Mouse (Mus musculus) MEL (cell line): Measurements from ENCODE around the gene Gbp2b. TPM values are rescaled to one million over a fixed set of nuclear protein-coding genes. Genes with fewer than 3 reads are reported as not detected.
A peak's percentile ranks its signal among the peaks of the same experiment; 100 is the strongest.

Experiments
- DNase-seq: peaks from one replicate; pipeline ENCODE4 v3.0.0; 2011; ENCODE audit warnings: low read depth, low spot score
- H3K27ac ChIP-seq: 2 replicates; pipeline ENCODE4 v1.5.1; 2012; ENCODE audit warnings: low read depth, mild to moderate bottlenecking, control low read depth, low read length, moderate library complexity; ENCODE audit not compliant: control insufficient read depth
- H3K27me3 ChIP-seq, 2 experiments: fragments of 150-350 bp in 1 of 2; sonication (generic) in 1 of 2; 2 replicates each; pipeline ENCODE4 v1.6.1; 2012; ENCODE audit warnings: low read length in 2 of 2, mild to moderate bottlenecking in 2 of 2, improper control_type of control experiment in 1 of 2, moderate library complexity in 1 of 2; ENCODE audit not compliant: insufficient read depth in 2 of 2, control insufficient read depth in 1 of 2
- H3K36me3 ChIP-seq, 2 experiments: 2 replicates each; pipeline ENCODE4 v1.6.1; 2012 to 2014; ENCODE audit warnings: low read length in 2 of 2, improper control_type of control experiment in 1 of 2, inconsistent platforms in 1 of 2, mild to moderate bottlenecking in 1 of 2; ENCODE audit not compliant: insufficient read depth in 2 of 2, control insufficient read depth in 1 of 2
- H3K4me1 ChIP-seq, 2 experiments: fragments of 150-350 bp in 1 of 2; sonication (generic) in 1 of 2; 2 replicates each; pipeline ENCODE4 v1.6.1; 2012; ENCODE audit warnings: low read length in 2 of 2, improper control_type of control experiment in 1 of 2, mild to moderate bottlenecking in 1 of 2; ENCODE audit not compliant: insufficient read depth in 2 of 2, control insufficient read depth in 1 of 2
- H3K4me3 ChIP-seq, 2 experiments: fragments of 150-350 bp in 1 of 2; sonication (generic) in 1 of 2; 2 replicates each; pipeline ENCODE4 v1.5.1; 2012; ENCODE audit warnings: low read depth in 2 of 2, low read length in 2 of 2, mild to moderate bottlenecking in 2 of 2, moderate library complexity in 2 of 2, control low read depth in 1 of 2, improper control_type of control experiment in 1 of 2; ENCODE audit not compliant: control insufficient read depth in 1 of 2, insufficient read depth in 1 of 2
- H3K79me2 ChIP-seq: 2 replicates; pipeline ENCODE4 v1.6.1; 2012; ENCODE audit warnings: mild to moderate bottlenecking, low read length, moderate library complexity; ENCODE audit not compliant: control insufficient read depth, poor library complexity, insufficient read depth
- H3K9ac ChIP-seq: 2 replicates; pipeline ENCODE4 v1.6.1; 2012; ENCODE audit warnings: low read depth, mild to moderate bottlenecking, control low read depth, low read length, moderate library complexity; ENCODE audit not compliant: control insufficient read depth, poor library complexity, severe bottlenecking
- H3K9me3 ChIP-seq: fragments of 150-350 bp; sonication (generic); replicated peaks from 2 replicates; pipeline ENCODE4 v1.6.1; 2012; ENCODE audit warnings: mild to moderate bottlenecking, low read length, improper control_type of control experiment, moderate library complexity; ENCODE audit not compliant: insufficient read depth
- BHLHE40 ChIP-seq: IDR thresholded peaks from 2 replicates; pipeline ENCODE4 v1.6.1; 2012; ENCODE audit warnings: low read depth, mild to moderate bottlenecking, inconsistent platforms, low read length, improper control_type of control experiment, borderline replicate concordance
- CHD2 ChIP-seq: IDR thresholded peaks from 2 replicates; pipeline ENCODE4 v1.6.1; 2011; ENCODE audit warnings: low read length, improper control_type of control experiment
- CTCF ChIP-seq, 3 experiments: IDR thresholded peaks in 2 of 3; conservative IDR thresholded peaks in 1 of 3; 2 replicates each; pipeline ENCODE4 v1.5.1; 2011 to 2012; ENCODE audit warnings: low read length in 3 of 3, low read depth in 2 of 3, mild to moderate bottlenecking in 2 of 3, improper control_type of control experiment in 1 of 3, inconsistent platforms in 1 of 3, mixed read lengths in 1 of 3, moderate library complexity in 1 of 3; ENCODE audit not compliant: control insufficient read depth in 1 of 3, insufficient read depth in 1 of 3, poor library complexity in 1 of 3, severe bottlenecking in 1 of 3
- E2F4 ChIP-seq: IDR thresholded peaks from 2 replicates; pipeline ENCODE4 v1.6.1; 2011; ENCODE audit warnings: low read depth, low read length, improper control_type of control experiment, borderline replicate concordance
- ELF1 ChIP-seq: IDR thresholded peaks from 2 replicates; pipeline ENCODE4 v1.6.1; 2014; ENCODE audit warnings: low read depth, mild to moderate bottlenecking, inconsistent platforms, low read length, improper control_type of control experiment, moderate library complexity
- EP300 ChIP-seq, 2 experiments: IDR thresholded peaks; 2 replicates each; pipeline ENCODE4 v1.6.1; 2011; ENCODE audit warnings: improper control_type of control experiment in 2 of 2, low read length in 2 of 2, low read depth in 1 of 2, mild to moderate bottlenecking in 1 of 2
- ETS1 ChIP-seq: IDR thresholded peaks from 2 replicates; pipeline ENCODE4 v1.6.1; 2012; ENCODE audit warnings: low read depth, mild to moderate bottlenecking, inconsistent platforms, low read length, improper control_type of control experiment, moderate library complexity
- GATA1 ChIP-seq: IDR thresholded peaks from 2 replicates; pipeline ENCODE4 v1.6.1; 2011; ENCODE audit warnings: low read depth, low read length, improper control_type of control experiment
- HCFC1 ChIP-seq: IDR thresholded peaks from 2 replicates; pipeline ENCODE4 v1.6.1; 2012; ENCODE audit warnings: low read depth, mild to moderate bottlenecking, inconsistent platforms, low read length, improper control_type of control experiment, moderate library complexity
- JUND ChIP-seq: IDR thresholded peaks from 2 replicates; pipeline ENCODE4 v1.6.1; 2011; ENCODE audit warnings: low read depth, mild to moderate bottlenecking, improper control_type of control experiment, low read length
- KAT2A ChIP-seq: conservative IDR thresholded peaks from 2 replicates; pipeline ENCODE4 v1.6.1; 2012; ENCODE audit warnings: low read depth, low read length, improper control_type of control experiment, inconsistent platforms
- MAFK ChIP-seq: IDR thresholded peaks from 2 replicates; pipeline ENCODE4 v1.6.1; 2011; ENCODE audit warnings: low read depth, mild to moderate bottlenecking, low read length, improper control_type of control experiment, borderline replicate concordance
- MAX ChIP-seq: IDR thresholded peaks from 2 replicates; pipeline ENCODE4 v1.6.1; 2011; ENCODE audit warnings: low read length, improper control_type of control experiment
- MAZ ChIP-seq: IDR thresholded peaks from 2 replicates; pipeline ENCODE4 v1.6.1; 2012; ENCODE audit warnings: low read depth, mild to moderate bottlenecking, inconsistent platforms, low read length, improper control_type of control experiment
- MEF2A ChIP-seq: IDR thresholded peaks from 2 replicates; pipeline ENCODE4 v1.6.1; 2014; ENCODE audit warnings: low read depth, mild to moderate bottlenecking, inconsistent platforms, low read length, improper control_type of control experiment; ENCODE audit not compliant: poor library complexity, insufficient replicate concordance, severe bottlenecking; ENCODE audit errors: extremely low read depth
- MXI1 ChIP-seq: IDR thresholded peaks from 2 replicates; pipeline ENCODE4 v1.6.1; 2011; ENCODE audit warnings: mild to moderate bottlenecking, low read depth, low read length, improper control_type of control experiment
- MYB ChIP-seq: IDR thresholded peaks from 2 replicates; pipeline ENCODE4 v1.6.1; 2011; ENCODE audit warnings: mild to moderate bottlenecking, low read depth, low read length, improper control_type of control experiment
- MYC ChIP-seq: IDR thresholded peaks from 2 replicates; pipeline ENCODE4 v1.6.1; 2011; ENCODE audit warnings: low read depth, mild to moderate bottlenecking, low read length, improper control_type of control experiment, moderate library complexity
- NELFE ChIP-seq: IDR thresholded peaks from 2 replicates; pipeline ENCODE4 v1.6.1; 2011; ENCODE audit warnings: low read depth, low read length, improper control_type of control experiment
- NRF1 ChIP-seq: IDR thresholded peaks from 2 replicates; pipeline ENCODE4 v1.6.1; 2014; ENCODE audit warnings: low read depth, mild to moderate bottlenecking, inconsistent platforms, low read length, improper control_type of control experiment, moderate library complexity; ENCODE audit not compliant: poor library complexity, insufficient read depth, severe bottlenecking
- POLR2A ChIP-seq, 2 experiments: IDR thresholded peaks; 2 replicates each; pipeline ENCODE4 v1.6.1; 2011 to 2012; ENCODE audit warnings: low read length in 2 of 2, mild to moderate bottlenecking in 2 of 2, control low read depth in 1 of 2, improper control_type of control experiment in 1 of 2, low read depth in 1 of 2, moderate library complexity in 1 of 2; ENCODE audit not compliant: control insufficient read depth in 1 of 2, insufficient read depth in 1 of 2, poor library complexity in 1 of 2
- POLR2AphosphoS2 ChIP-seq: IDR thresholded peaks from 2 replicates; pipeline ENCODE4 v1.6.1; 2011; ENCODE audit warnings: low read length, improper control_type of control experiment
- POLR2AphosphoS5 ChIP-seq: IDR thresholded peaks from 2 replicates; pipeline ENCODE4 v1.6.1; 2012; ENCODE audit warnings: low read depth, borderline replicate concordance, mild to moderate bottlenecking, inconsistent platforms, low read length, moderate library complexity, mixed read lengths
- RAD21 ChIP-seq: IDR thresholded peaks from 2 replicates; pipeline ENCODE4 v1.6.1; 2011; ENCODE audit warnings: mild to moderate bottlenecking, low read depth, low read length, improper control_type of control experiment
- RCOR1 ChIP-seq: IDR thresholded peaks from 2 replicates; pipeline ENCODE4 v1.6.1; 2012; ENCODE audit warnings: low read depth, mild to moderate bottlenecking, inconsistent platforms, low read length, improper control_type of control experiment
- SIN3A ChIP-seq: IDR thresholded peaks from 2 replicates; pipeline ENCODE4 v1.6.1; 2012; ENCODE audit warnings: low read length, improper control_type of control experiment, inconsistent platforms
- TAL1 ChIP-seq: IDR thresholded peaks from 2 replicates; pipeline ENCODE4 v1.6.1; 2012; ENCODE audit warnings: mild to moderate bottlenecking, inconsistent platforms, low read length, moderate library complexity, mixed read lengths
- TBP ChIP-seq: IDR thresholded peaks from 2 replicates; pipeline ENCODE4 v1.8.0; 2011; ENCODE audit warnings: low read depth, low read length, improper control_type of control experiment
- TCF12 ChIP-seq: IDR thresholded peaks from 2 replicates; pipeline ENCODE4 v1.6.1; 2014; ENCODE audit warnings: low read depth, mild to moderate bottlenecking, inconsistent platforms, low read length, improper control_type of control experiment, moderate library complexity
- UBTF ChIP-seq: IDR thresholded peaks from 2 replicates; pipeline ENCODE4 v1.6.1; 2012; ENCODE audit warnings: low read depth, mild to moderate bottlenecking, inconsistent platforms, low read length, improper control_type of control experiment, moderate library complexity, borderline replicate concordance; ENCODE audit not compliant: insufficient read depth
- USF1 ChIP-seq: IDR thresholded peaks from 2 replicates; pipeline ENCODE4 v1.6.1; 2014; ENCODE audit warnings: low read depth, mild to moderate bottlenecking, inconsistent platforms, low read length, improper control_type of control experiment, moderate library complexity
- USF2 ChIP-seq, 2 experiments: IDR thresholded peaks; 2 replicates each; pipeline ENCODE4 v1.6.1; 2011 to 2012; ENCODE audit warnings: improper control_type of control experiment in 2 of 2, low read length in 2 of 2, borderline replicate concordance in 1 of 2, inconsistent platforms in 1 of 2, low read depth in 1 of 2, mild to moderate bottlenecking in 1 of 2; ENCODE audit not compliant: insufficient read depth in 1 of 2
- ZC3H11A ChIP-seq: IDR thresholded peaks from 2 replicates; pipeline ENCODE4 v1.6.1; 2012; ENCODE audit warnings: low read depth, mild to moderate bottlenecking, inconsistent platforms, low read length, improper control_type of control experiment
- ZKSCAN1 ChIP-seq: IDR thresholded peaks from 2 replicates; pipeline ENCODE4 v1.6.1; 2012; ENCODE audit warnings: low read depth, mild to moderate bottlenecking, inconsistent platforms, low read length, improper control_type of control experiment, moderate library complexity
- ZMIZ1 ChIP-seq: IDR thresholded peaks from 2 replicates; pipeline ENCODE4 v1.6.1; 2012; ENCODE audit warnings: low read depth, mild to moderate bottlenecking, inconsistent platforms, low read length, improper control_type of control experiment, moderate library complexity
- ZNF384 ChIP-seq: IDR thresholded peaks from 2 replicates; pipeline ENCODE4 v1.6.1; 2012; ENCODE audit warnings: low read depth, mild to moderate bottlenecking, inconsistent platforms, low read length, improper control_type of control experiment
- polyA plus RNA-seq, 2 experiments: library from polyadenylated mRNA; stranded (reverse) in 1 of 2; unstranded in 1 of 2; fragments of >175 nt in 1 of 2; fragments of >200 nt in 1 of 2; gene quantifications; 2 replicates each; pipeline versions ENCODE4 v1.2.1 to v1.2.4; 2012; ENCODE audit warnings: low replicate concordance in 2 of 2, low read depth in 1 of 2; ENCODE audit not compliant: insufficient read length in 2 of 2, insufficient read depth in 1 of 2, missing spikeins in 1 of 2
- total RNA-seq: library from RNA; depleted of rRNA; stranded (reverse); fragments of 300-350 nt; gene quantifications from 2 replicates; pipeline ENCODE4 v1.2.3, GENCODE M21; 2012

The Gbp2b gene
- total and polyA plus RNA-seq, 3 experiments, result not detected

GRCm38 (mm10) chr3:142560296-142560948 lies 34.2 kb upstream of the Gbp2b start:
- no peaks in the 10 kb centered on the region for H3K36me3 ChIP-seq
- peak overlapping the region; percentile 54 for H3K9ac ChIP-seq
- peaks cover 2% of the 10 kb centered on the region in 2 experiments; a peak in 1 of 4 replicates for H3K4me1 ChIP-seq
- H3K27me3 ChIP-seq, result no peaks in the 10 kb centered on the region; a peak in 1 of 4 replicates
- peak; percentile 91 for DNase-seq
- 0 out of 2 replicates have a peak overlapping the region, but pooled peaks have one; percentile 9 for H3K27ac ChIP-seq
- peak overlapping the region; percentile 66 to 71 for H3K4me3 ChIP-seq
- H3K79me2 ChIP-seq, result no peaks in the 10 kb centered on the region
- H3K9me3 ChIP-seq, result no peaks in the 10 kb centered on the region
- TF ChIP-seq E2F4, result no peak
- no peak for TF ChIP-seq NRF1
- TF ChIP-seq CHD2, result no peak
- 0 out of 4 replicates have a peak, but pooled peaks have one; percentile 5 to 19 for TF ChIP-seq EP300 (IDR thresholded peaks at IDR 0.05; ENCODE audit: low read depth in 1 of 2, low read length in 2 of 2)
- no peak for TF ChIP-seq MAFK
- peak; percentile 43 for TF ChIP-seq ZC3H11A
- no peak for TF ChIP-seq POLR2A (IDR thresholded peaks at IDR 0.05; ENCODE audit: control insufficient read depth in 1 of 2, insufficient read depth in 1 of 2, low read depth in 1 of 2, low read length in 2 of 2, poor library complexity in 1 of 2)
- no peak for TF ChIP-seq MAZ
- TF ChIP-seq SIN3A, result no peak; the same call in 1 of the 2 replicates
- no peak for TF ChIP-seq TAL1
- no peak for TF ChIP-seq USF1
- TF ChIP-seq CTCF (IDR thresholded peaks at IDR 0.05 in 2 of 3, conservative IDR thresholded peaks at IDR 0.05 in 1 of 3; ENCODE audit: control insufficient read depth in 1 of 3, insufficient read depth in 1 of 3, low read depth in 2 of 3, low read length in 3 of 3, poor library complexity in 1 of 3, severe bottlenecking in 1 of 3), result peak; percentile 91 to 95 (median 95)
- TF ChIP-seq UBTF, result no peak
- TF ChIP-seq ZNF384, result peak; percentile 79
- TF ChIP-seq TCF12, result no peak
- no peak for TF ChIP-seq BHLHE40
- no peak; the same call in 1 of the 2 replicates for TF ChIP-seq GATA1
- TF ChIP-seq MEF2A, result no peak
- TF ChIP-seq MYB, result no peak
- TF ChIP-seq ETS1, result peak; percentile 68
- TF ChIP-seq MYC, result no peak
- TF ChIP-seq USF2 (IDR thresholded peaks at IDR 0.05; ENCODE audit: borderline replicate concordance in 1 of 2, insufficient read depth in 1 of 2, low read depth in 1 of 2, low read length in 2 of 2), result no peak
- TF ChIP-seq HCFC1, result no peak
- no peak for TF ChIP-seq POLR2AphosphoS5
- no peak; the same call in 1 of the 2 replicates for TF ChIP-seq JUND
- TF ChIP-seq MAX, result peak; percentile 62; the same call in 1 of the 2 replicates
- TF ChIP-seq KAT2A, result no peak
- TF ChIP-seq POLR2AphosphoS2, result no peak
- TF ChIP-seq RAD21, result peak; percentile 65
- no peak for TF ChIP-seq ZKSCAN1
- peak; percentile 42; the same call in 1 of the 2 replicates for TF ChIP-seq MXI1
- TF ChIP-seq ZMIZ1, result no peak
- TF ChIP-seq TBP, result no peak
- TF ChIP-seq RCOR1, result no peak
- TF ChIP-seq NELFE, result no peak
- no peak for TF ChIP-seq ELF1
